Mouse (Mus musculus) liver, adult 2 months (tissue): ENCODE measurements around the gene Camk2d.

ENCODE experiments used
- CTCF ChIP-seq: fragments of 200-500 bp; IDR thresholded peaks from 2 replicates; pipeline ENCODE4 v1.5.1; 2011; ENCODE audit warnings: low read depth, low read length, control low read depth
- POLR2A ChIP-seq: fragments of 200-500 bp; IDR thresholded peaks from 2 replicates; pipeline ENCODE4 v1.6.1; 2011; ENCODE audit warnings: low read length, control low read depth; ENCODE audit not compliant: insufficient read depth; ENCODE audit errors: extremely low read depth

DNA sequence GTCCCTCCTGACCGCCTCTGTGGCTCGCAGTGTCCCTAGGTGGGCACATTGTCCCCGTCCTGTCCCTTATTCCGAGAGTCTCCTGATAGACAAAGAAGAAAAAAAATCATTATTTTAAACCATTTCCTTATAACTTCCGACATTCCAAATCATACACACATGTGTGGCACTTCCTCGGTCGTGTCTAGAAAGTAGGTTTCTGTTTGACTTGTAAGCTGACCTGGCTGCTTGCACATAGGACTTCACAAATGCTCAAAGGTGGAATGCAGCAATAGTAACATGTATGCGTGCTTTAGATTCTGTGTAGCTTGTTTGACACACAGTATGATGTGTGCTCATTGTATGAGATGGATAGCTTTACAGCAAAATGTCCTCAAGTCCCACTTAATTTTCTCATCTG, 63.1 kb downstream of the Camk2d start:
- TF ChIP-seq POLR2A (no peak), CTCF (no peak)
